Mouse (Mus musculus) liver, embryonic 15.5 days (tissue): Measurements from ENCODE around the gene Etfdh. TPM values are rescaled to one million over a fixed set of nuclear protein-coding genes. Genes with fewer than 3 reads are reported as not detected.
"Not testable (repeated sequence)": the region's sequence is repeated elsewhere in the genome, so short reads cannot be mapped to it uniquely, and the experiment has no call there.

Source experiments
- ATAC-seq: fragments of 200-750 bp; cut with Nextera tagmentation; 2 replicates; pipeline ENCODE4 v1.8.0; 2017; ENCODE audit warnings: moderate number of reproducible peaks, mild to moderate bottlenecking, moderate library complexity; ENCODE audit not compliant: insufficient read depth
- H3K27ac ChIP-seq: fragments of 300-500 bp; sonication (generic); replicated peaks from 2 replicates; pipeline ENCODE4 v1.5.1; 2015; ENCODE audit warnings: mild to moderate bottlenecking, inconsistent platforms
- H3K27me3 ChIP-seq: fragments of 300-500 bp; sonication (generic); 2 replicates; pipeline ENCODE4 v1.6.1; 2015; ENCODE audit warnings: mild to moderate bottlenecking, inconsistent platforms
- H3K36me3 ChIP-seq: fragments of 300-500 bp; sonication (generic); replicated peaks from 2 replicates; pipeline ENCODE4 v1.6.1; 2015; ENCODE audit warnings: moderate library complexity, mild to moderate bottlenecking, inconsistent platforms
- H3K4me1 ChIP-seq: fragments of 300-500 bp; sonication (generic); replicated peaks from 2 replicates; pipeline ENCODE4 v1.6.1; 2015; ENCODE audit warnings: inconsistent platforms
- H3K4me2 ChIP-seq: fragments of 300-500 bp; sonication (generic); 2 replicates; pipeline ENCODE4 v1.6.1; 2015; ENCODE audit warnings: moderate library complexity, mild to moderate bottlenecking, inconsistent platforms
- H3K4me3 ChIP-seq: fragments of 300-500 bp; sonication (generic); replicated peaks from 2 replicates; pipeline ENCODE4 v1.5.1; 2015; ENCODE audit warnings: mild to moderate bottlenecking, inconsistent platforms
- H3K9ac ChIP-seq: fragments of 300-500 bp; sonication (generic); 2 replicates; pipeline ENCODE4 v1.6.1; 2015; ENCODE audit warnings: moderate library complexity, mild to moderate bottlenecking, inconsistent platforms
- H3K9me3 ChIP-seq: fragments of 300-500 bp; sonication (generic); replicated peaks from 2 replicates; pipeline ENCODE4 v1.6.1; 2016; ENCODE audit warnings: inconsistent platforms
- WGBS: fragments of 180-500 bp; shearing (Covaris S2); methylation state at CpG from one replicate; pipeline ENCODE4 v1.1.7; 2015; ENCODE audit warnings: mixed read lengths; ENCODE audit not compliant: insufficient replicate concordance; 5-methylcytosine and 5-hydroxymethylcytosine counted together
- polyA plus RNA-seq: library from polyadenylated mRNA; unstranded; fragments of >200 nt; fragmentation: Nextera tagmentation; extraction: Ambion mirVana; gene quantifications from 2 replicates; pipeline ENCODE4 v1.2.1, GENCODE M21; 2015

Gene Etfdh
- polyA plus RNA-seq, 1 experiment from 2014 or later = 44.5 TPM

DNA sequence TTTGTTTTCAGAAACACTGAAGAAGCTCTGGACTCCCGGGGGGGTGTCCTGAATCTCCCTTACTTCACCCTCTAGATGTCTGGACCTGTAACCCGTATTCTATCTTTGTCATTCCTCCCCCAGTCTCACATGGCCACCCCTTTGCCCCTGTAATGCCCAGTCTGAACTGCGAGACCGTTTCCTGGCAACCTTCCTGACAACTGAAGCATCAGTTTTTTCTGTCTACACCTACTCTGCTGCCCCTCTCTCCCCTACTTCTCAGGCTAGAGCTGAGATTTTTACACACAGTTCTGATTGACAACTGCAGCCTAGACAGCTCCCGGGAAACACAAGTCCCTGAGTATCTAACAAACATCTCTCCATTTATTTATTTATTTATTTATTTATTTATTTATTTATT lies 52.4 kb downstream of the Etfdh start:
- no peak for ATAC-seq
- no peak overlapping the region for H3K4me2 ChIP-seq
- H3K36me3 ChIP-seq = no peaks in the 10 kb centered on the region
- H3K4me3 ChIP-seq = no peak overlapping the region
- WGBS = 49% methylated on average over 5 of the region's 5 CpGs
- no peak overlapping the region for H3K27ac ChIP-seq
- no peaks in the 10 kb centered on the region for H3K27me3 ChIP-seq
- H3K9ac ChIP-seq = no peak overlapping the region
- H3K9me3 ChIP-seq = no peaks in the 10 kb centered on the region
- peaks cover 86% of the 10 kb centered on the region for H3K4me1 ChIP-seq

DNA sequence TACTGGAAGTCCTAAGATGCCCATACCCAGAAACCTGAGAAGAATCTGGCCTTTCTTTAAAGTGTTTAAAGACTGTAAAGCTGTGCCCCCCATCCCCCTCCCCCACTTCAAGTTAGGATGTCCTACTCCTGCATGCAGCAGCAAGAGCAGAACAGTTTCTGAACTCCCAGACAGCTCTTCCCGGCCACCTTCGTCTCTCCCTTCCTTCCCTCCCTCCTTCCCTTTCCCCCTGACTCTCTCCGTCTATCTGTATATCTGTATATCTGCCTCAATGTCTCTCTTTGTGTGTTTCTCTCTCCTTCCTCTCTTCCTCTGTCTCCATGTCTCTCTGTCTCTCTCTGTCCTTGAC lies 52.9 kb downstream of the Etfdh start:
- 20% methylated on average over 3 of the region's 3 CpGs for WGBS
- no peak for ATAC-seq
- H3K27ac ChIP-seq = peak overlapping the region; percentile 96; the same call in 1 of the 2 replicates
- H3K9ac ChIP-seq = no peak overlapping the region
- peaks cover 82% of the 10 kb centered on the region for H3K4me1 ChIP-seq
- no peak overlapping the region for H3K4me3 ChIP-seq
- H3K9me3 ChIP-seq = no peaks in the 10 kb centered on the region
- no peaks in the 10 kb centered on the region for H3K27me3 ChIP-seq
- H3K4me2 ChIP-seq = no peak overlapping the region
- no peaks in the 10 kb centered on the region for H3K36me3 ChIP-seq

- H3K4me2 ChIP-seq = no peak overlapping the region
- H3K4me1 ChIP-seq = peaks cover 78% of the 10 kb centered on the region
Measured at GRCm38 (mm10) chr3:79575576-79576467, 53.5 kb downstream of the Etfdh start.

DNA sequence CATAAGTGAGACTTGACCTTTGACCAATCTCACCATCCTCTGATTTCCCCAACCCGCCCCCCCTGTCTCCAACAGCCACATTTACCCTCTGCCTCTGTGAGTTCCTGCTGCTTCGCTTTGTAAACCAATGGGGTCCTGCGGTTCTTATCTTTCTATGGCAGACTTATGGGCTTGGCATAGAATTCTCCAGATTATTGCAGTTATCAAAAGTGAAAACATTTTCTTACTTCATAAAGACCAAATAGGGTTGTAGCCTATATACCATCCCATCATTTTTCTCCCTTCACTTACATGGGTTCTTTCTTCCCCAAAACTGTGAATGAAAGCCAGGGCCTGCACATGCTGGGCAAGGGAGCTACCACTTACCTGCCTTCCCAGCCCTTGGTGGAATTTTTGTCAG lies 55.0 kb downstream of the Etfdh start:
- H3K9ac ChIP-seq = peak overlapping the region; percentile 43; the same call in 1 of the 2 replicates
- peak overlapping the region; percentile 96 for H3K27ac ChIP-seq

More at GRCm38 (mm10) chr3:79575576-79576467, 53.5 kb downstream of the Etfdh start:
- 59% methylated on average over 10 of the region's 10 CpGs for WGBS
- ATAC-seq = no peak
- no peak overlapping the region for H3K9ac ChIP-seq
- H3K36me3 ChIP-seq = no peaks in the 10 kb centered on the region
- H3K27ac ChIP-seq = peak overlapping the region; percentile 96
- no peaks in the 10 kb centered on the region for H3K27me3 ChIP-seq
- no peaks in the 10 kb centered on the region for H3K9me3 ChIP-seq
- H3K4me3 ChIP-seq = no peak overlapping the region

DNA sequence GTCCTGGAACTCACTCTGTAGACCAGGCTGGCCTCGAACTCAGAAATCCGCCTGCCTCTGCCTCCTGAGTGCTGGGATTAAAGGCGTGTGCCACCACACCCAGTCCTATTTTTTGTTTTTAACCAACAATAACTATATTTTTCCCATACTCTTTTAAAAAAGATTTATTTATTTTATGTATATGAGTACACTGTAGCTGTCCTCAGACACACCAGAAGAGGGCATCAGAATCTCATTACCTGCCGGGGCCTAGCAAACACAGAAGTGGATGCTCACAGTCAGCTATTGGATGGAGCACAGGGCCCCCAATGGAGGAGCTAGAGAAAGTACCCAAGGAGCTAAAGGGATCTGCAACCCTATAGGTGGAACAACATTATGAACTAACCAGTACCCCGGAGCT lies 55.9 kb downstream of the Etfdh start:
- not testable (repeated sequence) for H3K4me2 ChIP-seq, H3K36me3 ChIP-seq, H3K27me3 ChIP-seq, H3K4me3 ChIP-seq, ATAC-seq, H3K9ac ChIP-seq, H3K9me3 ChIP-seq
- Histone ChIP-seq H3K4me1 (peaks cover 71% of the 10 kb centered on the region), H3K27ac (peak overlapping the region; percentile 54; the same call in 1 of the 2 replicates)
- WGBS = 71% methylated on average over 5 of the region's 5 CpGs

More for the DNA sequence above, 55.0 kb downstream of the Etfdh start:
- no peaks in the 10 kb centered on the region for H3K36me3 ChIP-seq
- H3K9me3 ChIP-seq = no peaks in the 10 kb centered on the region
- H3K4me3 ChIP-seq = peak overlapping the region; percentile 27; the same call in 1 of the 2 replicates
- no peaks in the 10 kb centered on the region for H3K27me3 ChIP-seq
- WGBS = 30% methylated on average over 3 of the region's 3 CpGs
- peaks cover 69% of the 10 kb centered on the region for H3K4me1 ChIP-seq
- H3K4me2 ChIP-seq = peak overlapping the region; percentile 66
- ATAC-seq = peak; percentile 92

- H3K27me3 ChIP-seq = no peaks in the 10 kb centered on the region
- no peak overlapping the region for H3K4me3 ChIP-seq
- no peak for ATAC-seq
- H3K4me1 ChIP-seq = peaks cover 66% of the 10 kb centered on the region
- no peak overlapping the region for H3K9ac ChIP-seq
- WGBS = 49% methylated on average over 3 of the region's 3 CpGs
- H3K27ac ChIP-seq = peak overlapping the region; percentile 54
- H3K36me3 ChIP-seq = no peaks in the 10 kb centered on the region
- no peak overlapping the region for H3K4me2 ChIP-seq
- no peaks in the 10 kb centered on the region for H3K9me3 ChIP-seq
Measured at GRCm38 (mm10) chr3:79572399-79572798, 56.9 kb downstream of the Etfdh start.

DNA sequence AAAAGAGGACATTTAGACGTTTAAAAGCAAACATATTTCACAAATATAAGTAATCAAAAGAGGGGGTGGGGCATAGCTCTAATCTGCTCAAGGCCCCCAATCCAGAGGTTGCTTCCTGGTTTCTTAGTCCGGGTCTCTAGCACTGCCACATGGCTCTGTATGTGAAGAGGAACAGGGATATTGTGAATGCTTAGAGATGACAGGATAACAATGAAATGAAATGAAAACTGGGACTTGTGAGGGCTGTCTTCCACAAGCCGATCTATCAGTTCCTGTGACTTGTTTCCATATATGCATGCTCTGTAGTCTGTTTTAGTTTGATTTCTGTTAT lies 60.0 kb downstream of the Etfdh start:
- peaks cover 61% of the 10 kb centered on the region for H3K4me1 ChIP-seq
- ATAC-seq = no peak
- 70% methylated on average over 3 of the region's 3 CpGs for WGBS

GRCm38 (mm10) chr3:79568629-79569350 lies 60.5 kb downstream of the Etfdh start:
- Histone ChIP-seq H3K27ac (peak overlapping the region; percentile 97), H3K9me3 (no peaks in the 10 kb centered on the region), H3K4me3 (peak overlapping the region; percentile 81), H3K4me1 (peaks cover 60% of the 10 kb centered on the region), H3K9ac (peak overlapping the region; percentile 58; the same call in 1 of the 2 replicates), H3K36me3 (no peaks in the 10 kb centered on the region), H3K4me2 (peak overlapping the region; percentile 86), H3K27me3 (no peaks in the 10 kb centered on the region)
- ATAC-seq = no peak
- WGBS = 83% methylated on average over 16 of the region's 16 CpGs

More for the DNA sequence above, 60.0 kb downstream of the Etfdh start:
- H3K27me3 ChIP-seq = no peaks in the 10 kb centered on the region
- H3K9me3 ChIP-seq = no peaks in the 10 kb centered on the region
- H3K27ac ChIP-seq = peak overlapping the region; percentile 20; the same call in 1 of the 2 replicates
- H3K36me3 ChIP-seq = no peaks in the 10 kb centered on the region
- H3K4me3 ChIP-seq = no peak overlapping the region
- H3K9ac ChIP-seq = no peak overlapping the region
- H3K4me2 ChIP-seq = no peak overlapping the region

GRCm38 (mm10) chr3:79567703-79568362 lies 61.5 kb downstream of the Etfdh start, which contains the start of gene Fnip2:
Fnip2 (minus strand) TSS chr3:79567796.
- Histone ChIP-seq H3K27ac (peak within 1 kb of the TSS; percentile 97), H3K36me3 (no peaks in the 10 kb centered on the region; the same call in 1 of the 2 replicates), H3K9me3 (no peaks in the 10 kb centered on the region), H3K4me2 (peak within 1 kb of the TSS; percentile 86), H3K4me3 (peak within 1 kb of the TSS; percentile 81), H3K4me1 (peaks cover 61% of the 10 kb centered on the region), H3K9ac (peak within 1 kb of the TSS; percentile 94), H3K27me3 (no peaks in the 10 kb centered on the region)
- peak; percentile 93 for ATAC-seq
- under 1% methylated on average over 53 of the region's 55 CpGs for WGBS

GRCm38 (mm10) chr3:79566716-79567691 lies 62.3 kb downstream of the Etfdh start:
- Histone ChIP-seq H3K9ac (peak overlapping the region; percentile 94), H3K27me3 (no peaks in the 10 kb centered on the region), H3K36me3 (no peaks in the 10 kb centered on the region; the same call in 1 of the 2 replicates), H3K4me1 (peaks cover 61% of the 10 kb centered on the region), H3K4me2 (peak overlapping the region; percentile 86), H3K9me3 (no peaks in the 10 kb centered on the region), H3K4me3 (peak overlapping the region; percentile 81), H3K27ac (peak overlapping the region; percentile 97)
- ATAC-seq = peak; percentile 43
- 3% methylated on average over 60 of the region's 60 CpGs for whole genome bisulfite sequencing
